Mouse (Mus musculus) megakaryocyte, embryonic 14.5 days (primary cell): ENCODE results near the gene Optn. TPM values are rescaled to one million over a fixed set of nuclear protein-coding genes. Genes with fewer than 3 reads are reported as not detected.
"Not testable (repeated sequence)": the region's sequence is repeated elsewhere in the genome, so short reads cannot be mapped to it uniquely, and the experiment has no call there.

Experiments used
- H3K27me3 ChIP-seq: replicated peaks from 2 replicates; pipeline ENCODE3; 2012; ENCODE audit warnings: inconsistent platforms
- H3K36me3 ChIP-seq: replicated peaks from 2 replicates; pipeline ENCODE3; 2012; ENCODE audit warnings: low read length, inconsistent platforms, mixed read lengths
- H3K4me1 ChIP-seq: 2 replicates; pipeline ENCODE4 v1.6.1; 2012; ENCODE audit warnings: inconsistent platforms
- H3K4me3 ChIP-seq: replicated peaks from 2 replicates; pipeline ENCODE3; 2012; ENCODE audit warnings: moderate library complexity, mild to moderate bottlenecking, inconsistent platforms
- H3K9me3 ChIP-seq: 2 replicates; pipeline ENCODE4 v1.6.1; 2012; ENCODE audit warnings: inconsistent platforms
- FLI1 ChIP-seq: IDR thresholded peaks from 2 replicates; pipeline ENCODE4 v1.6.1; 2012; ENCODE audit warnings: low read length, inconsistent platforms, mixed read lengths
- GATA1 ChIP-seq: IDR thresholded peaks from 3 replicates; pipeline ENCODE4 v1.6.1; 2012; ENCODE audit warnings: mixed read lengths, low read length, inconsistent platforms, borderline replicate concordance
- polyA plus RNA-seq: library from polyadenylated mRNA; stranded (reverse); fragments of >175 nt; gene quantifications from 2 replicates; pipeline ENCODE4 v1.2.3, GENCODE M21; 2012; ENCODE audit warnings: low replicate concordance; ENCODE audit not compliant: insufficient read depth

Gene Optn
- polyA plus RNA-seq, 1 experiment = 24.7 TPM

DNA sequence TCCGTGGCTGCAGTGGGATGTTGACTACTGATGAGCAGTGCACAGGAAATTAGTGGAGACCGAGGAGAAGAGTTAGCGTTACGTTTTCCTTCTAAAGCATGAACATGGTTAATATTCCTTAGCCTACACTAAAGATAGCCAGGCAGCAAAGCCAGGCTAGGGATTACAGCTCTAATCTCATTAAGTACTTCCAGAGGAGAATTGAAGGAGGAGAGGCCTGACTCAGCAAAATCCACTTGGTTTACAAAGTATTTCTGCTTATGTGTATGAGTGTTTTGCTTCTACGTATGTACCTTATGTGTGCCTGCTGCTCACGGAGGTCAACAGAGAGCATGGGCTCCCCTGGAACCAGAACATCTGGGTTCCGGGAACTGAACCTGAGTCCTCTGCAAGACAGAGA is 19.9 kb upstream of the Optn start:
- Histone ChIP-seq H3K4me1 (peaks cover 41% of the 10 kb centered on the region), H3K4me3 (no peak overlapping the region), H3K9me3 (peaks cover 6% of the 10 kb centered on the region), H3K36me3 (peaks cover 2% of the 10 kb centered on the region), H3K27me3 (peaks cover 6% of the 10 kb centered on the region)
- TF ChIP-seq GATA1 (no peak), FLI1 (no peak)

DNA sequence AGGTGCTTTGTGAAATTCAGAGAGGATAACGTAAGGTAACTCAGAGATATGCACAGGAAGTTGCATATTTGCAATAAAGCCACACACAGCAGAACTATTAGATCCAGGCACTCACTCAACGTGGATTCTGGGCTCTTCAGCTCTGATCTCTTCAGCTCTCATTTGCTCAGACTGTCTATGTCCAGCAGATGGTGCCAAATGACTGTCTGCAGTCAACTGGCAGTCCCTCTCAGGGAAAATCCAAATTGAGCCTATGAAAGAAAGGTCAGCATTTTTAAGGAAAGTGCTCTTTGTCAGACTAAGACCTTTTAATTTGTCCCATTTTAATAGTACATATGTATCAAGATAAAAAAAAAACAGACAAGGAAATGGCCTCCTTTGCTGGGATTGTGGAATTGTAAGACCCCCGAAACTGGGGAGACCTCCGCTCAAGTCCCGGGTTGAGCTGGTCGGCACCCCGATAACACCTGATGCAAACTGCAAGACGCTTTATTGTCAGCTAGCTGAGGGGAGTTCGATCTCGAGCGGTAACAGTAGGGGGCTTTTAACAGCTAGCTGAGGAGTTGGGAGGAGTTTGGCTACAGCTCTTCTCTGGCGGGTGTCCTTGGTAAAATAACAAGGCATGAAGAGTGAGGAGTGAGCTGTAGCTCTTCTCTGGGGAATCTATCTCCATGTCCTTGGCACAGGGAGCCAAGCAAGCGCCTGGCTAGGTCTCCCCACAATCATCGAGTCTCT is 16.4 kb upstream of the Optn start:
- Histone ChIP-seq H3K4me1 (peaks cover 76% of the 10 kb centered on the region), H3K4me3 (peak overlapping the region; percentile 67), H3K36me3 (peaks cover 5% of the 10 kb centered on the region), H3K27me3 (no peaks in the 10 kb centered on the region), H3K9me3 (peaks cover 13% of the 10 kb centered on the region)
- no peak for TF ChIP-seq FLI1
- no peak for TF ChIP-seq GATA1

DNA sequence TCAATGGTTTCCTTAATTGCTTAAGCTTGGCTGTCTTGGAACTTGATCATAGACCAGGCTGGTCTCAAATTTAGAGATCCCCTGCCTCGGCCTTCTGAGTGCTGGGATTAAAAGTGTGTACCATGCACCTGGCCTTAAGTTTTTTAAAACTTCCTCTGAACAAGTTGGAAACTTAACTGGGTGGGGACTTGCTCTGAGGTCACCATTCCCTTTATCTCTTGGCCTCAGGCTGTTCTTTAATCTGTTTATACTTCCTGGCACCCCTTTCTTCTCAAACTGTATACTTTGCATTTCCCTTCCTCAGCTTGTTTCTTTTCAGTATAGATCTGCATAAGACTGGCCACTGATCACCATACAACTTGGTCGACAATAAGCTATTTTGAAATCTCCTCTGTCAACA is 14.1 kb upstream of the Optn start:
- Histone ChIP-seq H3K36me3 (peaks cover 7% of the 10 kb centered on the region), H3K4me1 (peaks cover 66% of the 10 kb centered on the region), H3K27me3 (no peaks in the 10 kb centered on the region), H3K4me3 (no peak overlapping the region), H3K9me3 (peaks cover 18% of the 10 kb centered on the region)
- TF ChIP-seq FLI1 = no peak
- TF ChIP-seq GATA1 = no peak

DNA sequence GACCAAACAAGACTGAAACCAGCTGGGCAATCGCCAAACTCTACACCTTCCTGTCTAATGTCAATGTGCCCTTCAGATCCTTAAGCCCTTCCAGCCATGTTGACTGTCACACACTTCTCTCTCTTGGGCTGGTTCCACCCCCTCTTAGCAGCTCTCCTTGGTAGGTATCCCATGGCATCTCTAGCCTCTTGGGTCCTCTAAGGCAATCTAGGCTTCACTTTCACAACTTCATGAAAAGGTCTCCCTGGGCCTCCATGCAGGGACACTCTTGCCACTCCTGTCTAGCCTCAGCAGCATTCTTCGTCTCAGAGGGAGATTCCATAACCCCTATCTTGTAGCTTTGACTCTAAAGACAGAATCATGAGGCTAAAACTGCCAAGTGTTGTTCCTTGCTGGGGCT is 13.6 kb upstream of the Optn start:
- Histone ChIP-seq H3K36me3 (peaks cover 7% of the 10 kb centered on the region), H3K4me1 (peaks cover 64% of the 10 kb centered on the region), H3K27me3 (no peaks in the 10 kb centered on the region), H3K4me3 (peak overlapping the region; percentile 29), H3K9me3 (peaks cover 18% of the 10 kb centered on the region)
- TF ChIP-seq FLI1 = no peak

DNA sequence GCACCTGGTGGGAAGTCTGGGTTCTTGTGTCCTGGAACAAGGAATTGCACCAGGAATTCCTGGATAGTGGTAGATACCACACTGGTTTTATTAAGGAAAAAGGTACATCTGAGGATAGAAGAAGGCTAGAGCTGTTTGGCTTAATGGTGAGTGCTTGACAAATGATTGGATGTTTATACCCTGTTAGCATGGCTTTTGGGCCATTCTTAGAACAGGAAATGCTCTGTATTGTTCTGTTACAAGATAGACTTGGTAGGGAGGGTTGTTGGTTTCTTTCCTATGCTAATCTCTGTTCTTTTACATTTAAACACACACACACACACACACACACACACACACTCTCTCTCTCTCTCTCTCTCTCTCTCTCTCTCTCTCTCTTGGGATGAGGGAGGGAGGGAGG is 12.0 kb upstream of the Optn start:
- H3K36me3 ChIP-seq = peaks cover 7% of the 10 kb centered on the region
- peaks cover 56% of the 10 kb centered on the region for H3K4me1 ChIP-seq
- H3K27me3 ChIP-seq = no peaks in the 10 kb centered on the region
- H3K4me3 ChIP-seq = no peak overlapping the region
- no peak for TF ChIP-seq FLI1
- no peak for TF ChIP-seq GATA1
- peaks cover 18% of the 10 kb centered on the region for H3K9me3 ChIP-seq

DNA sequence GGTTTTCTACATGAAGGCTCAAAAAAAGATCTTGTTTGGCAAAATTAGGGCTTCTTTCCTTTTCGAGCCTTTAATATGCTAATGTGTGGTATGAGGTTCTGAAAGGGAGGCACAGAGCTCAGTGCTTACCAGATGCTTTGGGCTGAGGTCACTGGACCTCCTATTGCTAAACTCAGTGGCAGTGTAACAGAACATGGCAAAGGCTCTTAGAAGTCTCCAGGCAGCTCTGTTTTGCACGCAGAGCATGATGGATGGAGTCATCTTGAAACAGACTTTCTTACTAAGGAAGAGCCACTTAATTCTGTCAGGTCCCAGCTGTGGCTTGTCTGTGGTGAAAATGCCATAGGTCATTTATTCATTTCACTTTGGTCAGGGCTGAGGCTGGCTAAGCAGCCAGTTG is 11.6 kb upstream of the Optn start:
- Histone ChIP-seq H3K4me3 (no peak overlapping the region), H3K36me3 (peaks cover 7% of the 10 kb centered on the region), H3K4me1 (peaks cover 52% of the 10 kb centered on the region), H3K9me3 (peaks cover 18% of the 10 kb centered on the region), H3K27me3 (no peaks in the 10 kb centered on the region)
- TF ChIP-seq FLI1 (no peak), GATA1 (no peak)

DNA sequence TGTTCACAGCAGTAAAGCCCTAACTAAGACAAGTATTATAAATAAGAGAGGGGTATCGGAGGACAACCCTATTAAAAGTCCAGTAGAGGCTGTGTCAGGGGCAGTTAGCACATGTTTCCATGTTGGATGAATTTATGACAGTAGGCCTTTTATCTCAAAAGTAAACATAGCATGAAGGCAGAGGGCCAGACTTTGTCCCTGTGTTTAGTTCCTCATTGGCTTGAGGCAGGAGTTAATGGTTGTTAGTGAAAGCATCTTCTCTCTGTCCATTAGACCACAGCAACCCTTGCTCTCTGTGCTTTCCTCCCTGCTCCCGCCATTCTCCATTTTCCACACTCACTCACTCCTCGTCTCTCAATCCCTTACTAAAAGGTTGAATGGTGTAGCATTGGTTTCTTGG is 9.9 kb upstream of the Optn start:
- Histone ChIP-seq H3K4me3 (no peak overlapping the region), H3K36me3 (peaks cover 6% of the 10 kb centered on the region), H3K27me3 (no peaks in the 10 kb centered on the region), H3K4me1 (peaks cover 41% of the 10 kb centered on the region), H3K9me3 (peaks cover 24% of the 10 kb centered on the region)
- no peak for TF ChIP-seq FLI1
- no peak for TF ChIP-seq GATA1

DNA sequence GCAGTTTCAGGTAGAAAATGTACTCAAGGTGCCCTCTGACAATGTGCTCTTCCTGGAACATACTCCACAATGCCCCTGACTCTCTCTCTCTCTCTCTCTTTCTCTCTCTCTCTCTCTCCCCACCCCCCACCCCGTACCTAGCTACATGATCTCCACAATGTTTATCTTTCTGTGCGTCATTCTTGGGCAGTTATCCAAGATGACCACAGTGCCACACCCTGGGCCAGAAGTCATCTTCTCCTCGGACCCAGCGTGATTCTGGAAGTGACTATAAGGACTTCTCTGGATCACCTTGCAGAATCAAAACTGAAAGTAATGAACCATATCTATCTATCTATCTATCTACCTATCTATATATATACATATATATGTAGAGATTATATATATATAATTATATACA is 4.1 kb upstream of the Optn start:
- H3K36me3 ChIP-seq = no peaks in the 10 kb centered on the region
- no peak overlapping the region for H3K4me3 ChIP-seq
- H3K27me3 ChIP-seq = no peaks in the 10 kb centered on the region
- H3K4me1 ChIP-seq = peaks cover 18% of the 10 kb centered on the region
- peaks cover 10% of the 10 kb centered on the region for H3K9me3 ChIP-seq
- TF ChIP-seq GATA1 = no peak
- no peak for TF ChIP-seq FLI1

DNA sequence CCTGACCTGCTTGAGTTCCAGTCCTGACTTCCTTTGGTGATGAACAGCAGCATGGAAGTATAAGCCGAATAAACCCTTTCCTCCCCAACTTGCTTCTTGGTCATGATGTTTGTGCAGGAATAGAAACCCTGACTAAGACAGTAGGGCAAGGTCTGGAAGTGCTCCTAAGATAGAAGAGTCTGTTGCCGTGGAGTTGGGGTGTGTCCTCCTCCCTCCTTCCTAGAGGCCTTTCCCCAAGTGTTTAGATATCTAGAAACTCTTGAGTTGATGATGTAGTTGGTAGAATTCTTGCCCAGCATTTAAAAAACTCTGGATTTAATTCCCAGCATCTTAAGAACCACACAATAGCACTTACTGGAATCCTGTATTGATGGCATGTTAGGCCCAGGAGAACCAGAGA is 3.4 kb upstream of the Optn start:
- not testable (repeated sequence) for H3K36me3 ChIP-seq, H3K9me3 ChIP-seq, H3K4me3 ChIP-seq, H3K27me3 ChIP-seq
- peaks cover 25% of the 10 kb centered on the region for H3K4me1 ChIP-seq

DNA sequence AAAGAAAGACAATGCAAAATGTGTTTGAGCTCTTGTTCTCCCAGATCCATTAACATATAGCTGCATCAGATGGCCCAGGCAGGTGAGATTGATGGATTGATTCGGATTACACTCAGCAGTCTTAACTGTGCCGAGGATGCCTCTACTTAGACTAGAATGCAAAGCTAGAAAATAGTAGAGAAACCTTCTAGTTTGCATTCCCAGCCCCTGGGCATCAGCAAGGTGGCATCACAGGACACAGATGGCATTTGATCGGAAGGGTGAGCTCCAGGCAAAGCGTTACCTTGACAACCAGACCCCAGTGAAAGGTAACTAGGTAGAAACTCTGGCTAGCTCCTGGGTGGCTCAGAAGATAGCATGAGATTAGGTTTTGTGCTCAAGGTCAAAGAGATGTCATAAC is 396 bp upstream of the Optn start:
- H3K36me3 ChIP-seq = peaks cover 25% of the 10 kb centered on the region
- no peak for TF ChIP-seq FLI1
- no peak for TF ChIP-seq GATA1
- peaks cover 7% of the 10 kb centered on the region for H3K9me3 ChIP-seq
- peaks cover 55% of the 10 kb centered on the region for H3K4me1 ChIP-seq
- no peaks in the 10 kb centered on the region for H3K27me3 ChIP-seq
- peak overlapping the region; percentile 96 for H3K4me3 ChIP-seq

DNA sequence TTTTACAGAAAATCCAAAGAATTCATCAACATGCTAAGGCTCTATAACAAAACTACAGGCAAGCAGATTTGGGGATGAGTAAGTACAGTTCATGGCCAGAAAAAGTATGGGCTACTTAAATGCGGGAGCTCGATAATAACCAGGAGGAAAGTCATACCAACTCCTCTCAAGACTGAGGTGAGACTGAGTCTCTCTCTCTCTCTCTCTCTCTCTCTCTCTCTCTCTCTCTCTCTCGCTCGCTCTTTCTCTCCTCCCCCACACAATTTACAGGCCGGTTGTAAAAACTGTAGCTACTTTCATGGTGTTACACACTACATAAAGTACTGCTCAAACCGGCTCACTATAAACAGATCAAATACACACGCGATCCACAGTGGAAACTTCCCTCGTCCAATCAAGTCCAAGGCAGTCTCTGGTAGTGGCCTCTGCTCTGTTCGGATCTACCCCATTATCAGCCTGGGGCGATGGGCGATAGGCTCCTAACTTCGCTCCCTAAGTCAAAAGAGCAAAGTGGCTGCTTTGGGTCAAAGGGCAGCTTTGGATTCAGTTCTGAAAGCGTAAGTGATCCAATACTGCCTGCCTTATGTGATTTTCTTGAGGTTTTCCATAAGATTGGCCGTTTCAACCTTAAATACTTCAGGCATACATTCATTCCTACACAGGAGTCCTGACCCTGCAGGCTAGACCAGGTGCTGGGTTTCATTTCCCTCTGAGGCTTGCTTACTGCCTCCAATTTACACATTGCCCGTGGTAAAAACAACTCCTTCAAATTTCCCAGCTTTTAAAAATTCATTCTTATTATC is 1.2 kb downstream of the Optn start:
- Histone ChIP-seq H3K4me3 (peak overlapping the region; percentile 96), H3K9me3 (no peaks in the 10 kb centered on the region), H3K36me3 (peaks cover 38% of the 10 kb centered on the region), H3K27me3 (no peaks in the 10 kb centered on the region), H3K4me1 (peaks cover 66% of the 10 kb centered on the region)
- TF ChIP-seq FLI1 = no peak
- no peak for TF ChIP-seq GATA1
